Mouse (Mus musculus) left cerebral cortex, adult 2 months (tissue): ENCODE results near the gene Serpinb9d. TPM values are rescaled to one million over a fixed set of nuclear protein-coding genes. Genes with fewer than 3 reads are reported as not detected.
"Not testable (repeated sequence)": the region's sequence is repeated elsewhere in the genome, so short reads cannot be mapped to it uniquely, and the experiment has no call there.

Experiments used
- DNase-seq, 2 experiments: peaks; one replicate each; pipeline ENCODE4 v3.0.0; 2021 to 2022; ENCODE audit warnings: low spot score in 2 of 2, mixed read lengths in 1 of 2; ENCODE audit errors: extremely low spot score in 1 of 2
- H3K27ac ChIP-seq: fragments of 200-600 bp; 2 replicates; pipeline ENCODE4 v1.8.1; 2022
- H3K4me3 ChIP-seq: fragments of 200-600 bp; 2 replicates; pipeline ENCODE4 v1.8.1; 2022
- CTCF ChIP-seq: fragments of 200-600 bp; IDR thresholded peaks from 2 replicates; pipeline ENCODE4 v1.8.1; 2022; ENCODE audit warnings: antibody characterized with exemption, mild to moderate bottlenecking, moderate library complexity
- intact Hi-C: fragments of 180-260 bp; cut with DNase I; formaldehyde crosslinking; loops from one replicate; pipeline ENCODE4 v1.15.1; 2025
- long read RNA-seq, 2 experiments: library from polyadenylated mRNA; stranded (forward); transcript quantifications; one replicate each; pipeline ENCODE4 v2.0.0; 2021; ENCODE audit warnings: borderline mapping rate in 2 of 2
- total RNA-seq, 2 experiments: library from RNA; stranded (reverse); gene quantifications; 2 replicates each; pipeline ENCODE4 v1.2.3; 2021

Serpinb9d gene
- not detected for total RNA-seq
- long read RNA-seq, experiment 1, result 0 reads
- long read RNA-seq, experiment 2, result 0 reads

- no peak for TF ChIP-seq CTCF
- DNase-seq, result no peak
- Histone ChIP-seq H3K4me3 (no peak within 1 kb of the TSS), H3K27ac (no peak within 1 kb of the TSS)
- intact Hi-C loops, result no loop called here
Observed at GRCm38 (mm10) chr13:33192659-33193058, at the start of gene Serpinb9d. Gene Serpinb9d, plus strand, starts transcription at chr13:33192959.

GRCm38 (mm10) chr13:33159642-33160041, 33.1 kb upstream of the Serpinb9d start, which contains the start of gene Serpinb9c:
Gene Serpinb9c, minus strand, starts transcription at chr13:33159742.
- intact Hi-C loops, result no loop called here
- no peak for DNase-seq
- no peak within 1 kb of the TSS for H3K27ac ChIP-seq

GRCm38 (mm10) chr13:33190486-33190885, 2.3 kb upstream of the Serpinb9d start:
- H3K4me3 ChIP-seq, H3K27ac ChIP-seq, intact Hi-C loops, DNase-seq: not testable (repeated sequence)

More at GRCm38 (mm10) chr13:33159642-33160041, 33.1 kb upstream of the Serpinb9d start, which contains the start of gene Serpinb9c:
- no peak within 1 kb of the TSS for H3K4me3 ChIP-seq
- no peak for TF ChIP-seq CTCF

GRCm38 (mm10) chr13:33199740-33200139, 7.0 kb downstream of the Serpinb9d start:
- TF ChIP-seq CTCF, result peak; percentile 14
- no peak overlapping the region for H3K4me3 ChIP-seq
- H3K27ac ChIP-seq, result no peak overlapping the region
- no peak for DNase-seq
- intact Hi-C loops, result no loop called here

- intact Hi-C loops, H3K27ac ChIP-seq, DNase-seq, H3K4me3 ChIP-seq: not testable (repeated sequence)
Observed at GRCm38 (mm10) chr13:33249312-33249711, 56.6 kb downstream of the Serpinb9d start, which contains the start of gene Serpinb9e. Gene Serpinb9e, plus strand, starts transcription at chr13:33249612.

Other genes with a start within 250 kb of the Serpinb9d start
- 1 to 10 TPM in 1 of 2 experiments, under 1 TPM in 1; 0.96 to 1.9 TPM for gene Serpinb6b, start 227.8 kb upstream of the Serpinb9d start, total RNA-seq
- gene Serpinb9, start 189.7 kb upstream of the Serpinb9d start, total RNA-seq, result 1 to 10 TPM; 4.3 to 5.6 TPM
- gene Serpinb9b, start 165.5 kb upstream of the Serpinb9d start, total RNA-seq, result under 1 TPM in 1 of 2 experiments, not detected in 1; 0.09 TPM
- gene Serpinb1b, start 114.4 kb upstream of the Serpinb9d start, total RNA-seq, result 1 to 10 TPM in 1 of 2 experiments, under 1 TPM in 1; 0.86 to 1.2 TPM
- gene Serpinb9c, start 33.2 kb upstream of the Serpinb9d start, total RNA-seq, result not detected
- gene Serpinb9e, start 56.7 kb downstream of the Serpinb9d start, total RNA-seq, result not detected
- not detected for gene Serpinb9f, start 131.1 kb downstream of the Serpinb9d start, total RNA-seq
- gene Gm11397, start 202.8 kb downstream of the Serpinb9d start, total RNA-seq, result not detected